Mouse (Mus musculus) liver, embryonic 15.5 days (tissue): ENCODE data around the gene 1110017D15Rik. TPM values are rescaled to one million over a fixed set of nuclear protein-coding genes. Genes with fewer than 3 reads are reported as not detected.

Source experiments
- ATAC-seq: fragments of 200-750 bp; cut with Nextera tagmentation; 2 replicates; pipeline ENCODE4 v1.8.0; 2017; ENCODE audit warnings: moderate number of reproducible peaks, mild to moderate bottlenecking, moderate library complexity; ENCODE audit not compliant: insufficient read depth
- H3K27ac ChIP-seq: fragments of 300-500 bp; sonication (generic); replicated peaks from 2 replicates; pipeline ENCODE4 v1.5.1; 2015; ENCODE audit warnings: mild to moderate bottlenecking, inconsistent platforms
- H3K27me3 ChIP-seq: fragments of 300-500 bp; sonication (generic); 2 replicates; pipeline ENCODE4 v1.6.1; 2015; ENCODE audit warnings: mild to moderate bottlenecking, inconsistent platforms
- H3K36me3 ChIP-seq: fragments of 300-500 bp; sonication (generic); replicated peaks from 2 replicates; pipeline ENCODE4 v1.6.1; 2015; ENCODE audit warnings: moderate library complexity, mild to moderate bottlenecking, inconsistent platforms
- H3K4me1 ChIP-seq: fragments of 300-500 bp; sonication (generic); replicated peaks from 2 replicates; pipeline ENCODE4 v1.6.1; 2015; ENCODE audit warnings: inconsistent platforms
- H3K4me2 ChIP-seq: fragments of 300-500 bp; sonication (generic); 2 replicates; pipeline ENCODE4 v1.6.1; 2015; ENCODE audit warnings: moderate library complexity, mild to moderate bottlenecking, inconsistent platforms
- H3K4me3 ChIP-seq: fragments of 300-500 bp; sonication (generic); replicated peaks from 2 replicates; pipeline ENCODE4 v1.5.1; 2015; ENCODE audit warnings: mild to moderate bottlenecking, inconsistent platforms
- H3K9ac ChIP-seq: fragments of 300-500 bp; sonication (generic); 2 replicates; pipeline ENCODE4 v1.6.1; 2015; ENCODE audit warnings: moderate library complexity, mild to moderate bottlenecking, inconsistent platforms
- H3K9me3 ChIP-seq: fragments of 300-500 bp; sonication (generic); replicated peaks from 2 replicates; pipeline ENCODE4 v1.6.1; 2016; ENCODE audit warnings: inconsistent platforms
- WGBS: fragments of 180-500 bp; shearing (Covaris S2); methylation state at CpG from one replicate; pipeline ENCODE4 v1.1.7; 2015; ENCODE audit warnings: mixed read lengths; ENCODE audit not compliant: insufficient replicate concordance; 5-methylcytosine and 5-hydroxymethylcytosine counted together
- polyA plus RNA-seq: library from polyadenylated mRNA; unstranded; fragments of >200 nt; fragmentation: Nextera tagmentation; extraction: Ambion mirVana; gene quantifications from 2 replicates; pipeline ENCODE4 v1.2.1, GENCODE M21; 2015

1110017D15Rik gene
- polyA plus RNA-seq, 1 experiment from 2014 or later, result not detected

GRCm38 (mm10) chr4:41480254-41480653 lies 36.9 kb downstream of the 1110017D15Rik start:
- Histone ChIP-seq H3K9me3 (no peaks in the 10 kb centered on the region), H3K27ac (no peak overlapping the region), H3K9ac (no peak overlapping the region), H3K4me3 (no peak overlapping the region), H3K36me3 (peaks cover 3% of the 10 kb centered on the region; the same call in 1 of the 2 replicates), H3K4me2 (no peak overlapping the region), H3K4me1 (no peaks in the 10 kb centered on the region), H3K27me3 (no peaks in the 10 kb centered on the region)
- WGBS, result 68% methylated on average over 8 of the region's 8 CpGs
- no peak for ATAC-seq

GRCm38 (mm10) chr4:41479456-41479804 lies 37.7 kb downstream of the 1110017D15Rik start:
- ATAC-seq, result no peak
- 76% methylated on average over 1 of the region's 1 CpGs for WGBS
- Histone ChIP-seq H3K27ac (no peak overlapping the region), H3K9me3 (no peaks in the 10 kb centered on the region), H3K4me2 (no peak overlapping the region), H3K4me1 (no peaks in the 10 kb centered on the region), H3K36me3 (peaks cover 3% of the 10 kb centered on the region; the same call in 1 of the 2 replicates), H3K27me3 (no peaks in the 10 kb centered on the region), H3K9ac (no peak overlapping the region), H3K4me3 (no peak overlapping the region)

- peaks cover 3% of the 10 kb centered on the region; the same call in 1 of the 2 replicates for H3K36me3 ChIP-seq
- 60% methylated on average over 4 of the region's 4 CpGs for WGBS
- H3K4me3 ChIP-seq, result no peak overlapping the region
- no peak overlapping the region for H3K4me2 ChIP-seq
- H3K9me3 ChIP-seq, result no peaks in the 10 kb centered on the region
- no peak for ATAC-seq
- no peaks in the 10 kb centered on the region for H3K4me1 ChIP-seq
- no peak overlapping the region for H3K9ac ChIP-seq
- no peaks in the 10 kb centered on the region for H3K27me3 ChIP-seq
- H3K27ac ChIP-seq, result no peak overlapping the region
Measured at GRCm38 (mm10) chr4:41478751-41479455, 38.2 kb downstream of the 1110017D15Rik start.

- ATAC-seq, result no peak
- H3K9me3 ChIP-seq, result no peaks in the 10 kb centered on the region
- no peak overlapping the region for H3K4me2 ChIP-seq
- H3K36me3 ChIP-seq, result peaks cover 3% of the 10 kb centered on the region; the same call in 1 of the 2 replicates
- 75% methylated on average over 9 of the region's 9 CpGs for WGBS
- no peaks in the 10 kb centered on the region for H3K4me1 ChIP-seq
- H3K27ac ChIP-seq, result no peak overlapping the region
- no peaks in the 10 kb centered on the region for H3K27me3 ChIP-seq
- no peak overlapping the region for H3K4me3 ChIP-seq
- no peak overlapping the region for H3K9ac ChIP-seq
Measured at GRCm38 (mm10) chr4:41477648-41478160, 39.4 kb downstream of the 1110017D15Rik start.

- Histone ChIP-seq H3K4me2 (no peak overlapping the region), H3K4me3 (no peak overlapping the region), H3K9ac (no peak overlapping the region), H3K4me1 (no peaks in the 10 kb centered on the region), H3K27me3 (no peaks in the 10 kb centered on the region), H3K27ac (no peak overlapping the region), H3K36me3 (no peaks in the 10 kb centered on the region), H3K9me3 (no peaks in the 10 kb centered on the region)
- no peak for ATAC-seq
- 77% methylated on average over 1 of the region's 1 CpGs for WGBS
Measured at GRCm38 (mm10) chr4:41471384-41471689, 45.8 kb downstream of the 1110017D15Rik start.

- 58% methylated on average over 5 of the region's 5 CpGs for WGBS
- H3K27ac ChIP-seq, result no peak overlapping the region
- H3K4me1 ChIP-seq, result peaks cover 2% of the 10 kb centered on the region; the same call in 1 of the 2 replicates
- no peak overlapping the region for H3K9ac ChIP-seq
- no peak overlapping the region for H3K4me2 ChIP-seq
- no peaks in the 10 kb centered on the region for H3K27me3 ChIP-seq
- H3K4me3 ChIP-seq, result no peak overlapping the region
- no peaks in the 10 kb centered on the region for H3K36me3 ChIP-seq
- no peaks in the 10 kb centered on the region for H3K9me3 ChIP-seq
- ATAC-seq, result no peak
Measured at GRCm38 (mm10) chr4:41470684-41471383, 46.3 kb downstream of the 1110017D15Rik start.

GRCm38 (mm10) chr4:41470051-41470683 lies 47.0 kb downstream of the 1110017D15Rik start:
- Histone ChIP-seq H3K27me3 (no peaks in the 10 kb centered on the region), H3K4me2 (no peak overlapping the region), H3K36me3 (no peaks in the 10 kb centered on the region), H3K4me3 (no peak overlapping the region), H3K4me1 (peaks cover 9% of the 10 kb centered on the region), H3K27ac (no peak overlapping the region), H3K9me3 (no peaks in the 10 kb centered on the region), H3K9ac (no peak overlapping the region)
- ATAC-seq, result no peak
- 62% methylated on average over 7 of the region's 7 CpGs for WGBS

GRCm38 (mm10) chr4:41469199-41469598 lies 47.9 kb downstream of the 1110017D15Rik start:
- Histone ChIP-seq H3K27me3 (no peaks in the 10 kb centered on the region), H3K27ac (no peak overlapping the region), H3K4me2 (no peak overlapping the region), H3K4me3 (no peak overlapping the region), H3K9ac (no peak overlapping the region), H3K9me3 (no peaks in the 10 kb centered on the region), H3K36me3 (no peaks in the 10 kb centered on the region), H3K4me1 (peaks cover 9% of the 10 kb centered on the region)
- ATAC-seq, result no peak
- WGBS, result 53% methylated on average over 10 of the region's 10 CpGs

DNA sequence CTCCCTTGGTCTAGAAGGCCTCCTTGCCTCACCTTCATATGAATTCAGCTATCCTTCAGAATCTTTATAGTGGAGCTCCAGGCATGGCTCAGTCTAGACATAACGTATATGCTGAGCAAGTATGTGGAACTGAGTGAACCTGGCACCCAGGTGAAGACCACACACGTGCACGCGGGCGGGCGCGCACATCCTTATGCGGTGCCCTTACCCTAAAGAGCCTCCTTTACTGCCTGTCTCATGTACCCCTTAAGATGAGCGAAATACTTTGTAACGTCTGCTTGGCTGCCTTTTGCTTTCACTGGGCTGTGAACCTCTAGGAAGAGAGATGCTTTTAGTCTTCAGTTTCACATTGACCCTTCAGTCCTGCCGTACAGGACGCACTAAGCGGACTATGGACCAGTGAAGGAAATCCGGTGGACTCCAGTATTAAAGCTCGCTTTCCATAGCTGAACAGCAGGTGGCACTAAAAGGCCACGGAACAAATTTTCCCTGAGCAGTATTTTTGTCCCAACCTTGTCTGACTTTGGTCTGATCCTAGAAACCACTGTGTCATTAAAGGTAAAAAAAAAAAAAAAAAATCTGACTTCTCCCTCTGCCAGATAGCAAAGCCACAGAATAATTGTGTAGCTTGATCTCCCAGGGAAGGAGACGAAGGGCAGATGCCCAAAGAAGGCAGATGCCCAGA lies 48.6 kb downstream of the 1110017D15Rik start:
- Histone ChIP-seq H3K27ac (no peak overlapping the region), H3K9ac (no peak overlapping the region), H3K4me1 (peaks cover 10% of the 10 kb centered on the region), H3K4me2 (no peak overlapping the region), H3K4me3 (no peak overlapping the region), H3K27me3 (no peaks in the 10 kb centered on the region), H3K9me3 (no peaks in the 10 kb centered on the region), H3K36me3 (no peaks in the 10 kb centered on the region)
- no peak for ATAC-seq
- WGBS, result 48% methylated on average over 17 of the region's 17 CpGs

DNA sequence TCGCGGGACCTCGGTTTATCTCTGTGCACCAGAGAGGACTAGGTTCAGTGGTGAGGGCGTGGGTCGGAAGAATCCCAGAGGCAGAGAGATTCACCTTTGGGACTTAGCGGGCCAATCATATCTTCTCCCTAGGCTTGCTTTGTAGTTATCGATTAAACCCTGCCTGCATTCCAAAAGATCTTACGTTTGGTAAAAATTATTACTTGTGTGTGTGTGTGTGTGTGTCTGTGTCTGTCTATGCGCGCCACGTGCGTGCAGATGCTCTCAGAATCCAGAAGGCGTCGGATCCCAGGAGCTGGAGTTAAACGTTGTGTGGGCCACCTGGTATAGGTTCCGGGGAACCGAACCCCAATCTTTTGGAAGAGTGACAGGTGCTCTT lies 51.9 kb downstream of the 1110017D15Rik start:
- ATAC-seq, result no peak
- peak overlapping the region; percentile 73 for H3K9ac ChIP-seq
- H3K4me3 ChIP-seq, result peak overlapping the region; percentile 78
- WGBS, result 4% methylated on average over 17 of the region's 17 CpGs
- H3K27me3 ChIP-seq, result no peaks in the 10 kb centered on the region
- H3K9me3 ChIP-seq, result no peaks in the 10 kb centered on the region
- H3K36me3 ChIP-seq, result 0 out of 2 replicates have a peak, but pooled peaks cover 6% of the 10 kb centered on the region
- H3K4me1 ChIP-seq, result peaks cover 28% of the 10 kb centered on the region
- H3K4me2 ChIP-seq, result peak overlapping the region; percentile 82
- peak overlapping the region; percentile 79 for H3K27ac ChIP-seq
